Mouse (Mus musculus): ENCODE measurements around the gene Dock9.

- TF ChIP-seq GATA1 (IDR thresholded peaks at IDR 0.05; ENCODE audit: low read length) (no peak), TAL1 (IDR thresholded peaks at IDR 0.05; ENCODE audit: low read length) (no peak)
These were observed 127.6 kb downstream of the Dock9 start for GRCm38 (mm10) chr14:121670016-121670415.

Data from erythroblast, embryonic 14.5 days (primary cell).